Mouse (Mus musculus) retina, adult 2 months (tissue): ENCODE results near the gene Ccdc113.

Experiments used
- DNase-seq: peaks from one replicate; pipeline ENCODE4 v3.0.0-alpha.2; 2012; ENCODE audit warnings: low read depth, low spot score

The Ccdc113 gene

GRCm38 (mm10) chr8:95539487-95539886, 5.6 kb downstream of the Ccdc113 start:
- no peak for DNase-seq

- no peak for DNase-seq
Observed at GRCm38 (mm10) chr8:95542191-95542590, 8.3 kb downstream of the Ccdc113 start.

GRCm38 (mm10) chr8:95543065-95543464, 9.2 kb downstream of the Ccdc113 start:
- DNase-seq, result no peak

GRCm38 (mm10) chr8:95545815-95546214, 11.9 kb downstream of the Ccdc113 start:
- no peak for DNase-seq

- no peak for DNase-seq
Observed at GRCm38 (mm10) chr8:95546986-95547385, 13.1 kb downstream of the Ccdc113 start.

- DNase-seq, result no peak
Observed at GRCm38 (mm10) chr8:95547931-95548330, 14.0 kb downstream of the Ccdc113 start.

- no peak for DNase-seq
Observed at GRCm38 (mm10) chr8:95549871-95550829, 16.3 kb downstream of the Ccdc113 start.

GRCm38 (mm10) chr8:95551577-95551976, 17.7 kb downstream of the Ccdc113 start:
- no peak for DNase-seq

- DNase-seq, result no peak
Observed at GRCm38 (mm10) chr8:95555963-95556362, 22.1 kb downstream of the Ccdc113 start.

GRCm38 (mm10) chr8:95566217-95566616, 32.3 kb downstream of the Ccdc113 start:
- no peak for DNase-seq

- DNase-seq, result no peak
Observed at GRCm38 (mm10) chr8:95566809-95567208, 32.9 kb downstream of the Ccdc113 start.

- DNase-seq, result no peak
Observed at GRCm38 (mm10) chr8:95573146-95573545, 39.3 kb downstream of the Ccdc113 start.

GRCm38 (mm10) chr8:95576240-95576639, 42.4 kb downstream of the Ccdc113 start, which contains the start of gene Prss54:
Gene Prss54 (minus strand): TSS chr8:95576340.
- DNase-seq, result no peak

GRCm38 (mm10) chr8:95587339-95587738, 53.5 kb downstream of the Ccdc113 start:
- DNase-seq, result no peak

- DNase-seq, result no peak
Observed at GRCm38 (mm10) chr8:95589282-95589681, 55.4 kb downstream of the Ccdc113 start.

- DNase-seq, result no peak
Observed at GRCm38 (mm10) chr8:95590539-95590938, 56.7 kb downstream of the Ccdc113 start.

- no peak for DNase-seq
Observed at GRCm38 (mm10) chr8:95592131-95592780, 58.4 kb downstream of the Ccdc113 start.

GRCm38 (mm10) chr8:95593439-95594393, 59.8 kb downstream of the Ccdc113 start:
- DNase-seq, result no peak

GRCm38 (mm10) chr8:95595131-95595530, 61.2 kb downstream of the Ccdc113 start:
- no peak for DNase-seq

- no peak for DNase-seq
Observed at GRCm38 (mm10) chr8:95596841-95597241, 63.0 kb downstream of the Ccdc113 start.

- DNase-seq, result peak; percentile 42
Observed at GRCm38 (mm10) chr8:95599861-95600260, 66.0 kb downstream of the Ccdc113 start.
